Mouse (Mus musculus) heart, embryonic 15.5 days (tissue): ENCODE measurements around the gene Nr0b2. TPM values are rescaled to one million over a fixed set of nuclear protein-coding genes. Genes with fewer than 3 reads are reported as not detected.
"Not testable (repeated sequence)": the region's sequence is repeated elsewhere in the genome, so short reads cannot be mapped to it uniquely, and the experiment has no call there.

ENCODE experiments used
- ATAC-seq: fragments of 200-750 bp; cut with Nextera tagmentation; replicated peaks from 2 replicates; pipeline ENCODE4 v1.8.0; 2017; ENCODE audit warnings: low read depth, moderate TSS enrichment; ENCODE audit not compliant: insufficient number of reproducible peaks, insufficient read depth, low FRiP score
- H3K27ac ChIP-seq: fragments of 300-500 bp; sonication (generic); 2 replicates; pipeline ENCODE4 v1.5.1; 2015; ENCODE audit warnings: mild to moderate bottlenecking, inconsistent platforms
- H3K27me3 ChIP-seq: fragments of 300-500 bp; sonication (generic); 2 replicates; pipeline ENCODE4 v1.6.1; 2015; ENCODE audit warnings: inconsistent platforms
- H3K36me3 ChIP-seq: fragments of 300-500 bp; sonication (generic); 2 replicates; pipeline ENCODE4 v1.6.1; 2015; ENCODE audit warnings: mild to moderate bottlenecking, inconsistent platforms
- H3K4me1 ChIP-seq: fragments of 300-500 bp; sonication (generic); replicated peaks from 2 replicates; pipeline ENCODE4 v1.6.1; 2015; ENCODE audit warnings: inconsistent platforms
- H3K4me2 ChIP-seq: fragments of 300-500 bp; sonication (generic); 2 replicates; pipeline ENCODE4 v1.6.1; 2015; ENCODE audit warnings: inconsistent platforms, mild to moderate bottlenecking, moderate library complexity
- H3K4me3 ChIP-seq: fragments of 300-500 bp; sonication (generic); 2 replicates; pipeline ENCODE4 v1.5.1; 2015; ENCODE audit warnings: mild to moderate bottlenecking, inconsistent platforms
- H3K9ac ChIP-seq: fragments of 300-500 bp; sonication (generic); 2 replicates; pipeline ENCODE4 v1.6.1; 2015; ENCODE audit warnings: mild to moderate bottlenecking, inconsistent platforms
- H3K9me3 ChIP-seq: fragments of 300-500 bp; sonication (generic); replicated peaks from 2 replicates; pipeline ENCODE4 v1.6.1; 2016; ENCODE audit warnings: inconsistent platforms
- WGBS: fragments of 180-500 bp; shearing (Covaris S2); methylation state at CpG from one replicate; pipeline ENCODE4 v1.1.7; 2015; ENCODE audit warnings: mixed read lengths; 5-methylcytosine and 5-hydroxymethylcytosine counted together
- polyA plus RNA-seq: library from polyadenylated mRNA; unstranded; fragments of >200 nt; fragmentation: Nextera tagmentation; extraction: Ambion mirVana; gene quantifications from 2 replicates; pipeline ENCODE4 v1.2.1, GENCODE M21; 2015

Nr0b2 gene
- polyA plus RNA-seq: 13.4 and 16.0 TPM in 2 replicates

- no peaks in the 10 kb centered on the region for H3K36me3 ChIP-seq
- peak; percentile 76; the same call in 1 of the 2 replicates for ATAC-seq
- peaks cover 13% of the 10 kb centered on the region for H3K4me1 ChIP-seq
- no peaks in the 10 kb centered on the region for H3K9me3 ChIP-seq
- 45% methylated on average over 10 of the region's 10 CpGs for WGBS
- peak within 1 kb of the TSS; percentile 64 for H3K9ac ChIP-seq
- H3K27ac ChIP-seq: peak within 1 kb of the TSS; percentile 87
- H3K4me3 ChIP-seq: peak within 1 kb of the TSS; percentile 48
- peaks cover 7% of the 10 kb centered on the region; the same call in 1 of the 2 replicates for H3K27me3 ChIP-seq
- peak within 1 kb of the TSS; percentile 67 for H3K4me2 ChIP-seq
Observed at GRCm38 (mm10) chr4:133552768-133553447, at the start of gene Nr0b2. Gene Nr0b2 (plus strand): TSS chr4:133553376.

- Histone ChIP-seq H3K4me2 (no peak overlapping the region), H3K27ac (no peak overlapping the region), H3K27me3 (peaks cover 79% of the 10 kb centered on the region), H3K4me1 (no peaks in the 10 kb centered on the region), H3K4me3 (no peak overlapping the region), H3K9ac (no peak overlapping the region), H3K36me3 (no peaks in the 10 kb centered on the region), H3K9me3 (no peaks in the 10 kb centered on the region)
- ATAC-seq: no peak
- WGBS: 41% methylated on average over 5 of the region's 5 CpGs
Observed at GRCm38 (mm10) chr4:133504300-133504699, 48.9 kb upstream of the Nr0b2 start.

DNA sequence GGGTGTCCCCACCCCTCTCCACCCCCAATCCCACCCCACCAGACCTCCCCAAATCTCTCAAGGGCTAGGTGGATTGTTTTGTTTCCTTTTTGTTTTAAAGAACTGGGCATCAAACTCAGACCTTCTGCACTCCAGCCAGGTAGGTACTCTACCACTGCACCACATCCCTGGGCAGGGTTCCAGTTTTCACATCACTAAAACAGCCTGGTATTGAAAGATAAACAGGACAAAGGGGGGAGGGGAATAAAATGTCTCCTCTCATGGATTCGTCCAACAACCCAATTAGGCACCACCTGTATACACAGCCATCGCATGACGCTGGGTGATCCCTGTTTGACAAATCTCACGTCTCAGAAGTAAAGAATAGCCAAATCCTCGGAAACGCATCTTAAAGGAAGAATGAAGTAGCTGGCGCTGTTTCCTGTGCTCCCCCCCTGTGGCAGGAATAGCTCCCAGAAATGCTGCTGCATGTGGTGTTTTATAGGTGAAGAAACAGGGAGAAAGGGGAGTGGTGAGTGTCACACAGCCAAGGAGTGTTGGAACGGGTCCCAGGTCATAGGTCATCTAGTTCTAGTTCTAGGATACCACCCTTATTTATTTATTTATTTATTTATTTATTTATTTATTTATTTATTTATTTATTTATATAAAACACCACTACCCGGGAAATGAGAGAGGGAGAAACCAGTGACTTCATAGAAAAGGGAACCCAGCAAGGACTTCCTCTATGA, 48.3 kb upstream of the Nr0b2 start:
- WGBS: 62% methylated on average over 9 of the region's 9 CpGs
- H3K27me3 ChIP-seq: peaks cover 73% of the 10 kb centered on the region
- ATAC-seq: no peak

DNA sequence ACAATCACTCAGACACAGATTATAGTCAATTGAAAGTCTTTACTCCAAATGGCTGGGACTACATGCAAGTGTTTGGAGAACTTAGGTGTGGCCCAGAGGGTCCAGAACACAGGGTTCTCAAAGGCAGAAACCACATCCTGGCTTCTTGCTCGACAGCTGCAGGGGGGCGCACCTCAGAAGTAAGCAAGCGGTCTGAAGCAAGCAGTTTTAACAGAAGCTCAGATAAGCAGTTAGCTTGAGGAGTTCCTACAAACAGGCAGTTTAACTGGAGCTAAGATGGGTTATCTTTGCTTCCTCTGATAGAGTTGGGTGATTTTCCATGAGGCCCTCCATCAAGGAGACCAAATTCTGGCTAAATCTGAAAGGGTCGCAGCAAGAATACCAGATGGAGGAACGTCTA, 46.6 kb upstream of the Nr0b2 start:
- WGBS: 47% methylated on average over 5 of the region's 5 CpGs
- no peak for ATAC-seq
- H3K9ac ChIP-seq: no peak overlapping the region
- H3K4me2 ChIP-seq: no peak overlapping the region
- H3K36me3 ChIP-seq: no peaks in the 10 kb centered on the region
- H3K27me3 ChIP-seq: peaks cover 57% of the 10 kb centered on the region
- no peak overlapping the region for H3K27ac ChIP-seq
- H3K9me3 ChIP-seq: no peaks in the 10 kb centered on the region
- no peaks in the 10 kb centered on the region for H3K4me1 ChIP-seq
- H3K4me3 ChIP-seq: no peak overlapping the region

More for the DNA sequence above, 48.3 kb upstream of the Nr0b2 start:
- Histone ChIP-seq H3K4me2 (no peak overlapping the region), H3K4me1 (no peaks in the 10 kb centered on the region), H3K36me3 (no peaks in the 10 kb centered on the region), H3K4me3 (no peak overlapping the region), H3K9me3 (no peaks in the 10 kb centered on the region), H3K27ac (no peak overlapping the region), H3K9ac (no peak overlapping the region)

DNA sequence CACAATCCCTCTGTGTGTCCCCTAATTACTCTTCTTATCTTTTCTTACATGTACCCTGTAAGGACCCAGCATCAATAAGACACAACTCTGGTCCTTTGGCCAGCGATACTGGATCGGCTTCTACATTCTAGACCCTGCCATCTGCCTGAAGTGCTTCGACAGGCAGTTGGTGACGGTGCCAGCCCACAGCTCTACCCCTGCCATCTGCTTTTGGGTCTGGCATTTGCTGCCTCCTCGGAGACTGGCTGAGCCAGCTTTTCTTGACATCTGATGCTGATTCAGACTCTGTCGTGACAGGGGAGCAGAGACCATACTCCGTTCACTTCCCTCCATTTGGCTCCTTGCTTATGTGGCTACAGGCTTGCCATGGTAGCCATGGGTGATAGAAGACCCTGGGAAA, 44.2 kb upstream of the Nr0b2 start:
- Histone ChIP-seq H3K9me3 (no peaks in the 10 kb centered on the region), H3K27me3 (peaks cover 34% of the 10 kb centered on the region), H3K4me2 (no peak overlapping the region), H3K36me3 (no peaks in the 10 kb centered on the region), H3K4me3 (no peak overlapping the region), H3K27ac (no peak overlapping the region), H3K4me1 (no peaks in the 10 kb centered on the region), H3K9ac (no peak overlapping the region)
- 83% methylated on average over 7 of the region's 7 CpGs for WGBS
- no peak for ATAC-seq

- Histone ChIP-seq H3K36me3 (no peaks in the 10 kb centered on the region), H3K27ac (no peak overlapping the region), H3K27me3 (peaks cover 16% of the 10 kb centered on the region), H3K4me1 (no peaks in the 10 kb centered on the region), H3K4me3 (no peak overlapping the region), H3K9me3 (no peaks in the 10 kb centered on the region), H3K4me2 (no peak overlapping the region), H3K9ac (no peak overlapping the region)
- WGBS: 70% methylated on average over 5 of the region's 5 CpGs
- no peak for ATAC-seq
Observed at GRCm38 (mm10) chr4:133511050-133511449, 42.1 kb upstream of the Nr0b2 start.

DNA sequence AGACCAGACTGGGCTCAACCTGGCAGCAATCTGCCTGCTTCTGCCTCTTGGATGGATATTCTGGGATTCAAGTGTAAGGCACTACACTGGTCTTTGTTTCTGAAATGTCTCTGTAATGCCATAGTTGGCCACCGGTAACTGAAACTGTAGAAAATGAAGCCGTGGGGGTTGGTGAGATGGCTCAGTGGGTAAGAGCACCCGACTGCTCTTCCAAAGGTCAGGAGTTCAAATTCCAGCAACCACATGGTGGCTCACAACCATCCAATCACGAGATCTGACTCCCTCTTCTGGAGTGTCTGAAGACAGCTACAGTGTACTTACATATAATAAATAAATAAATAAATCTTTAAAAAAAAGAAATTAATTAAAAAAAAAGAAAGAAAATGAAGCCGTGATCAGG, 40.7 kb upstream of the Nr0b2 start:
- 48% methylated on average over 5 of the region's 5 CpGs for WGBS
- H3K9ac ChIP-seq, H3K4me3 ChIP-seq, H3K4me2 ChIP-seq, H3K27ac ChIP-seq, H3K27me3 ChIP-seq, H3K4me1 ChIP-seq, ATAC-seq, H3K9me3 ChIP-seq, H3K36me3 ChIP-seq: not testable (repeated sequence)

GRCm38 (mm10) chr4:133512972-133513371, 40.2 kb upstream of the Nr0b2 start:
- Histone ChIP-seq H3K27ac (no peak overlapping the region), H3K27me3 (peaks cover 11% of the 10 kb centered on the region), H3K9me3 (no peaks in the 10 kb centered on the region), H3K4me1 (no peaks in the 10 kb centered on the region), H3K4me3 (no peak overlapping the region), H3K9ac (no peak overlapping the region), H3K4me2 (no peak overlapping the region), H3K36me3 (no peaks in the 10 kb centered on the region)
- WGBS: 15% methylated on average over 8 of the region's 8 CpGs
- ATAC-seq: peak; percentile 22; the same call in 1 of the 2 replicates

- Histone ChIP-seq H3K27me3 (peaks cover 40% of the 10 kb centered on the region), H3K4me2 (peak within 1 kb of the TSS; percentile 84), H3K36me3 (no peaks in the 10 kb centered on the region), H3K4me3 (peak within 1 kb of the TSS; percentile 57), H3K27ac (no peak within 1 kb of the TSS), H3K9ac (peak within 1 kb of the TSS; percentile 55), H3K4me1 (peaks cover 9% of the 10 kb centered on the region), H3K9me3 (no peaks in the 10 kb centered on the region)
- peak; percentile 43 for ATAC-seq
- 4% methylated on average over 57 of the region's 69 CpGs for WGBS
Observed at GRCm38 (mm10) chr4:133518601-133519368, 34.4 kb upstream of the Nr0b2 start, which contains the start of gene Kdf1. Gene Kdf1 (plus strand): TSS chr4:133518963.

DNA sequence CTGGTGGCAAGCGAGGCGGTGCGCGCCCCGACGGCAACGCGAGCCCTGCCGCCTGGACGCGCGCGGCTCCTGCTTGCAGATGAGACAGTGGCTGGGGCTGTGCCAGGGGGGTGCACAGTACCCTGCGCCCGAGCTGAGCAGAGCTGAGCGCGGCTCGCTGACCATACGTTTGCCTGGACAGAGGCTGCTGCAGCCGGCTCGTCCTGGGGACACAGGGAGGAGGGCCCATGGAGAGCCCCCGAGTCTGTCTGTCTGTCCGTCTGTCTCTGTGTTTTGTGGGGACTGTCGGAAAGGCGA, 33.9 kb upstream of the Nr0b2 start:
- Histone ChIP-seq H3K4me3 (peak overlapping the region; percentile 57), H3K4me1 (peaks cover 9% of the 10 kb centered on the region), H3K36me3 (no peaks in the 10 kb centered on the region), H3K4me2 (peak overlapping the region; percentile 84), H3K9me3 (no peaks in the 10 kb centered on the region), H3K9ac (peak overlapping the region; percentile 55), H3K27ac (no peak overlapping the region), H3K27me3 (peaks cover 40% of the 10 kb centered on the region)
- WGBS: 3% methylated on average over 25 of the region's 25 CpGs
- no peak; the same call in 1 of the 2 replicates for ATAC-seq

GRCm38 (mm10) chr4:133521502-133521901, 31.7 kb upstream of the Nr0b2 start:
- Histone ChIP-seq H3K4me3 (no peak overlapping the region), H3K4me1 (peaks cover 9% of the 10 kb centered on the region), H3K27me3 (peaks cover 38% of the 10 kb centered on the region), H3K4me2 (no peak overlapping the region), H3K27ac (no peak overlapping the region), H3K9me3 (no peaks in the 10 kb centered on the region), H3K36me3 (no peaks in the 10 kb centered on the region), H3K9ac (no peak overlapping the region)
- no peak for ATAC-seq
- 55% methylated on average over 2 of the region's 2 CpGs for WGBS
